Mouse (Mus musculus) CD4-positive, CD25-positive, alpha-beta regulatory T cell, adult 2 months (primary cell): Measurements from ENCODE around the gene Pde4a.
"Not testable (repeated sequence)": the region's sequence is repeated elsewhere in the genome, so short reads cannot be mapped to it uniquely, and the experiment has no call there.

Experiments
- DNase-seq: peaks from one replicate; pipeline ENCODE4 v3.0.0-alpha.2; 2012; ENCODE audit warnings: low read depth, low spot score

Pde4a gene

GRCm38 (mm10) chr9:21216050-21216841 lies 50.7 kb downstream of the Pde4a start:
- DNase-seq, result no peak

DNA sequence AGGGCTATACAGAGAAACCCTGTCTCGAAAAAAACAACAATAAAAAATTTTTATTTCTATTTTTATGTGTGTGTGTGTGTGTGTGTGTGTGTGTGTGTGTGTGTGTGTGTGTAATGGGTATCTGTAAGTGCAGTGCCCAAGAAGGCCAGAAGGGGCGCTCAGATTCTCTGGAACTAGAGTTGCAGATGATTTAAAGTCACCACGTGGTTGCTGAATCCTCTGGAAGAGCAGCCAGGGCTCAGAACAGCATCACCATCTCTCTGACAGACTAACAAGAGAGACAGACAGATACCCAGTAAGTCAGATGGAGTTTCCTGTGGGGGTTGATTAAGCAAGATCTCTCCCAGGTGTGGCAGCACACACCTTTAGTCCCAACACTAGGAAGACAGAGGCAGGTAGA lies 54.3 kb downstream of the Pde4a start:
- DNase-seq, result peak; percentile 61

- DNase-seq, result peak; percentile 95
Observed at GRCm38 (mm10) chr9:21220490-21221382, 55.2 kb downstream of the Pde4a start.

- DNase-seq, result peak; percentile 92
Observed at GRCm38 (mm10) chr9:21221383-21221929, 55.9 kb downstream of the Pde4a start.

DNA sequence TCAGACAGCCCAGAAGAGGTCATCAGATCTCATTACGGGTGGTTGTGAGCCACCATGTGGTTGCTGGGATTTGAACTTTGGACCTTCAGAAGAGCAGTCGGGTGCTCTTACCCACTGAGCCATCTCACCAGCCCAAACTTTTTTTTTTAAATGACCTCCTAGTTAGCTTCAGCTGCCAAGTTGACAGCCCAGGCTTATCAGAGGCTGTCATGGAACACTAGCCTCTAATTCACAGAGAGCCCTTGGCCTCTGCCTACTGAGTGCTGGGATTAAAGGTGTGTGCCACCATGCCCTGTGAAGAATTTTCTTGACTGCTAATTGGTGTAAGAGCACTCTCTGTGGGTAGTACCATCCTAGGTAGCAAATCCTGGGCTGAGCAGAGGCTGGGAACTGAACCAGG lies 58.0 kb downstream of the Pde4a start:
- DNase-seq, result not testable (repeated sequence)

GRCm38 (mm10) chr9:21223906-21224305 lies 58.4 kb downstream of the Pde4a start:
- no peak for DNase-seq

- DNase-seq, result peak; percentile 55
Observed at GRCm38 (mm10) chr9:21224576-21225414, 59.3 kb downstream of the Pde4a start.

- DNase-seq, result no peak
Observed at GRCm38 (mm10) chr9:21225415-21225758, 59.9 kb downstream of the Pde4a start.

- no peak for DNase-seq
Observed at GRCm38 (mm10) chr9:21227342-21227741, 61.8 kb downstream of the Pde4a start.

GRCm38 (mm10) chr9:21231551-21231950 lies 66.0 kb downstream of the Pde4a start:
- DNase-seq, result no peak

- no peak for DNase-seq
Observed at GRCm38 (mm10) chr9:21232867-21233266, 67.4 kb downstream of the Pde4a start.

- no peak for DNase-seq
Observed at GRCm38 (mm10) chr9:21233366-21233765, 67.9 kb downstream of the Pde4a start.

GRCm38 (mm10) chr9:21233805-21234204 lies 68.3 kb downstream of the Pde4a start:
- no peak for DNase-seq

DNA sequence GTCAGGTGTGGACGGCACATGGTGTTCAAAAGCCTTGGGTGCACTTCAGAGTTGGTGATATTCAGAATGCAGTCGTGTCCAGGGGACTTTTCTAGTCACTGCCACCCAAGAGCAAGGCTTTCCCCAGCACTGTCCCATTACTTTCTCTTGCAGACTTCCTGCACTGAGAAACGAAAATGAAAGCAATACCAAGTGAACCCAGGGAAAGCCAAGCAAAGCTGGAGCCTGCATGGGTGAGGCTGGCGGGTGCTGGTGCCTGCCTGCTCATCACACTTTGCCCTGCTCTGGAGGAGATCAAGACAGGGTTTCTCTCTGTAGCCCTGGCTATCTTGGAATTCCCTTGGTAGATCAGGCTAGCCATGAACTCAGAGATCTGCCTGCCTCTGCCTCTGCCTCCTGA lies 69.8 kb downstream of the Pde4a start:
- peak; percentile 69 for DNase-seq

DNA sequence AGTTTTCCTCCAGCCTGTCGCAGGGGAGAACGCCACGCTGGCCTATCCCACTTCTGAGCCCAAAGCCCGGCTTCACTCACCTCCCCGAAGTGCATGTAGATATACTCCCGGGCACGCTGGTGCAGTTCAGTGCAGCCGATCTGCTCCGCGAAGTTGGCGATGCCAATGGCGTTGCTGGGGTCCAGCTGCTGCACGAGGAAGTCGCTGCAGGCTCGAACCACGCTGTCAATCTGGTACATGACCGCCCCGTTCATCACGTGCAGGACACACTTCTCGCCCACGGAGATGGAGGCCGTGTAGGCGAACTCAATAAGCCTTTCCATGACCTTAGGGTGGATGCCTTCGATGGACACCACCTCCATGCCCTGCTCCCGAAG lies 71.5 kb downstream of the Pde4a start:
- DNase-seq, result no peak

GRCm38 (mm10) chr9:21237368-21238003 lies 72.0 kb downstream of the Pde4a start:
- DNase-seq, result peak; percentile 58

- DNase-seq, result no peak
Observed at GRCm38 (mm10) chr9:21238004-21238732, 72.7 kb downstream of the Pde4a start.

- peak; percentile 86 for DNase-seq
Observed at GRCm38 (mm10) chr9:21238733-21239464, 73.4 kb downstream of the Pde4a start, which contains the start of gene Keap1. Gene Keap1, minus strand, starts transcription at chr9:21239361.

- no peak for DNase-seq
Observed at GRCm38 (mm10) chr9:21239465-21239848, 73.9 kb downstream of the Pde4a start.

DNA sequence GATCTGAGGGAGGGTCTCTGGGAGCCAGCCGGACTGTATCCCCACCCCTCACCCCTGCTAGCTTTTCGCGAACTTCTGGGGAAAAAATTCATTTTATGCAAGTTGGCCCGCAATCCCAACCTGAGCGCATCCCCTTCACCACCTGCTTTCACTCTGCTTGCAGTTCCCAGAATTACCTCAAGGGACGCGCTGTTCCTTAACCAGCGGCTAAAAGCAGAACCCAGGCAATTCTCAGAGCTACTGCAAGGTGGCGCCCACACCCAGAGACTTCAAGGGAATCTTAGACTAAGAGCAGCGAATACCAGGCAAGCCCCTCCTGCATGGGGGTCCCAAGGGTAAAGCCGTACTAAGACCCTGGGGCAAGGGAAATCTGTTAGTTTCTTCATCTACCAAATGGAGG lies 75.8 kb downstream of the Pde4a start:
- DNase-seq, result peak; percentile 96
